Mouse (Mus musculus) lung, postnatal 0 days (tissue): ENCODE data around the gene Klhl42. TPM values are rescaled to one million over a fixed set of nuclear protein-coding genes. Genes with fewer than 3 reads are reported as not detected.

Experiments
- ATAC-seq: fragments of 200-750 bp; cut with Nextera tagmentation; 2 replicates; pipeline ENCODE4 v1.8.0; 2017; ENCODE audit warnings: moderate library complexity
- DNase-seq: peaks from one replicate; pipeline ENCODE4 v3.0.0-alpha.2; 2016; ENCODE audit warnings: low spot score
- H3K27ac ChIP-seq: fragments of 300-500 bp; sonication (generic); 2 replicates; pipeline ENCODE4 v1.5.1; 2014; ENCODE audit warnings: antibody characterized with exemption, mild to moderate bottlenecking, low read length, mixed read lengths
- H3K27me3 ChIP-seq: fragments of 300-500 bp; sonication (generic); replicated peaks from 2 replicates; pipeline ENCODE4 v1.6.1; 2014; ENCODE audit warnings: low read length, mixed read lengths; ENCODE audit not compliant: insufficient read depth
- H3K36me3 ChIP-seq: fragments of 300-500 bp; sonication (generic); 2 replicates; pipeline ENCODE4 v1.6.1; 2014; ENCODE audit warnings: low read length, mixed read lengths; ENCODE audit not compliant: insufficient read depth
- H3K4me1 ChIP-seq: fragments of 300-500 bp; sonication (generic); 2 replicates; pipeline ENCODE4 v1.6.1; 2014; ENCODE audit warnings: antibody characterized with exemption, low read depth, low read length, mixed read lengths; ENCODE audit not compliant: insufficient read depth
- H3K4me2 ChIP-seq: fragments of 300-500 bp; sonication (generic); replicated peaks from 2 replicates; pipeline ENCODE4 v1.6.1; 2014; ENCODE audit warnings: low read depth, mild to moderate bottlenecking, low read length, moderate library complexity, mixed read lengths
- H3K4me3 ChIP-seq: fragments of 300-500 bp; sonication (generic); 2 replicates; pipeline ENCODE4 v1.5.1; 2014; ENCODE audit warnings: low read depth, low read length
- H3K9ac ChIP-seq: fragments of 300-500 bp; sonication (generic); replicated peaks from 2 replicates; pipeline ENCODE4 v1.6.1; 2014; ENCODE audit warnings: low read depth, mild to moderate bottlenecking
- H3K9me3 ChIP-seq: fragments of 300-500 bp; sonication (generic); 2 replicates; pipeline ENCODE4 v1.6.1; 2016; ENCODE audit warnings: low read length, mixed read lengths
- CTCF ChIP-seq: IDR thresholded peaks from 2 replicates; pipeline ENCODE4 v1.5.1; 2016; ENCODE audit warnings: antibody characterized with exemption, mild to moderate bottlenecking
- EP300 ChIP-seq: IDR thresholded peaks from 2 replicates; pipeline ENCODE4 v1.6.1; 2016; ENCODE audit warnings: antibody characterized with exemption, mild to moderate bottlenecking, control low read depth
- WGBS: fragments of 180-500 bp; shearing (Covaris S2); extraction: QIAGEN DNeasy Blood & Tissue Kit; methylation state at CpG from one replicate; pipeline ENCODE4 v1.1.7; 2014; 5-methylcytosine and 5-hydroxymethylcytosine counted together
- polyA plus RNA-seq: library from polyadenylated mRNA; unstranded; fragments of >200 nt; fragmentation: Nextera tagmentation; extraction: Ambion mirVana; gene quantifications from 2 replicates; pipeline ENCODE4 v1.2.1, GENCODE M21; 2015

Klhl42 gene
- polyA plus RNA-seq, 1 experiment from 2014 or later, result 3.9 TPM

DNA sequence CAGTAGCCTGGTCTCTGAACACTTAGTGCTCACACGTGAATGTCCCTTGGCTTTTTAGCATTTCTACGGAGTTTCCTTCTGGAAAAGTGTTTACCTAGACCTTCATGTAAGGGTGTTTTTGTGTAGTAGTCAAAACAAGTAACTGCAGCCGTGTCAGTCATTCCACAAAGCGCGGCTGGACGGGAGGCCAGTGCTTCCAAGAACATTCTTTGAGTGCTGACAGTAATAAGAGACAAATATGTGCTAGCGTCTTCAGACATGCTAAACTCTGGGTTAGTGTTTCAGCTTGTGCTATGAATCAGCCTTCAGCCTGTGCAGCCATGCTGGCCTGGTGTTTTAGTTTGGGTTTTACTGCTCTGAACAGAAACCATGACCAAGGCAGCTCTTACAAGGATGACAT, 28.5 kb upstream of the Klhl42 start:
- 76% methylated on average over 7 of the region's 7 CpGs for WGBS
- peaks cover 16% of the 10 kb centered on the region; the same call in 1 of the 2 replicates for H3K36me3 ChIP-seq
- peak; percentile 34 for DNase-seq

DNA sequence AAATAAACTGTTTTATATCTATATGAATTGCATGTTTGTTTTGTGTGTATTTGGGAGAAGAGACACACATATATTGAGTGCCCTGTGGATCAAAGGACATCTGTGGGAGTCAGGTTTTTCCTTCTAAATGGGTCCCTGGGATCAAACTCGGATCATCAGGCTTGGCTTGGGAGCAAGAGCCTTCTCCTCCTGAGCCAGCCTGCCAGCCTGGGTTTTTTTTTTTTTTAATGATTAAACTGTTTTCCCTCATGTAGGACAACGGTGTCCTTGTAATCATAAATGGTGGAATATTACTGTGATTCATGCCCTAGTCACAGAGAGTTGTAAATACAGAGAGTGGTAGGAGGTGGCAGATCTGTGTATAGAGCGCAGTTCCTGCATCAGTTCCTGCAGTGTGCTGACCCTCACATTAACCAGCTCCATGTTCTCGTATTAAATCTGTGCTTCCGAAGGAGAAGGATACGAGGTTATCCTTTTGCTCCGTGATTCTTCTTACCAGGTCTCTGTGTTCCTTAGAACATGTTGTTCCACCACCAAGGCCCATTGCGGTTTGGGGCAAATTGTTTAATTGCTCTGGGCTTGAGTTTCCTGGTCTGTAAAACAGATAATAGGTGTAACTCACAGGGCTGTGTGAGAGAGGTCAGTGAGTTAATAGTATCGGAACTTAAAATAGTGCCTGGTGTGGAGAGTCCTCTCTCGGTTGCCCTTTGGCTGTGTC, 26.8 kb upstream of the Klhl42 start:
- Histone ChIP-seq H3K36me3 (peaks cover 16% of the 10 kb centered on the region; the same call in 1 of the 2 replicates), H3K4me3 (no peak overlapping the region), H3K4me1 (no peaks in the 10 kb centered on the region), H3K27ac (no peak overlapping the region), H3K4me2 (no peak overlapping the region), H3K9me3 (no peaks in the 10 kb centered on the region), H3K27me3 (no peaks in the 10 kb centered on the region), H3K9ac (no peak overlapping the region)
- no peak for ATAC-seq
- TF ChIP-seq CTCF (no peak), EP300 (no peak)
- DNase-seq, result no peak
- WGBS, result 85% methylated on average over 10 of the region's 10 CpGs

More for the DNA sequence above, 28.5 kb upstream of the Klhl42 start:
- Histone ChIP-seq H3K4me2 (no peak overlapping the region), H3K27ac (no peak overlapping the region), H3K9me3 (no peaks in the 10 kb centered on the region), H3K4me1 (no peaks in the 10 kb centered on the region), H3K27me3 (no peaks in the 10 kb centered on the region), H3K9ac (no peak overlapping the region), H3K4me3 (no peak overlapping the region)
- ATAC-seq, result no peak
- TF ChIP-seq CTCF (no peak), EP300 (no peak)

- ATAC-seq (no peak), DNase-seq (no peak)
- no peak for TF ChIP-seq CTCF
- no peak for TF ChIP-seq EP300
- Histone ChIP-seq H3K4me1 (no peaks in the 10 kb centered on the region), H3K36me3 (peaks cover 16% of the 10 kb centered on the region; the same call in 1 of the 2 replicates), H3K9ac (no peak overlapping the region), H3K27me3 (no peaks in the 10 kb centered on the region), H3K4me3 (no peak overlapping the region), H3K27ac (no peak overlapping the region), H3K4me2 (no peak overlapping the region), H3K9me3 (no peaks in the 10 kb centered on the region)
- 82% methylated on average over 6 of the region's 6 CpGs for WGBS
Observed at GRCm38 (mm10) chr6:147064944-147065261, 26.3 kb upstream of the Klhl42 start.

DNA sequence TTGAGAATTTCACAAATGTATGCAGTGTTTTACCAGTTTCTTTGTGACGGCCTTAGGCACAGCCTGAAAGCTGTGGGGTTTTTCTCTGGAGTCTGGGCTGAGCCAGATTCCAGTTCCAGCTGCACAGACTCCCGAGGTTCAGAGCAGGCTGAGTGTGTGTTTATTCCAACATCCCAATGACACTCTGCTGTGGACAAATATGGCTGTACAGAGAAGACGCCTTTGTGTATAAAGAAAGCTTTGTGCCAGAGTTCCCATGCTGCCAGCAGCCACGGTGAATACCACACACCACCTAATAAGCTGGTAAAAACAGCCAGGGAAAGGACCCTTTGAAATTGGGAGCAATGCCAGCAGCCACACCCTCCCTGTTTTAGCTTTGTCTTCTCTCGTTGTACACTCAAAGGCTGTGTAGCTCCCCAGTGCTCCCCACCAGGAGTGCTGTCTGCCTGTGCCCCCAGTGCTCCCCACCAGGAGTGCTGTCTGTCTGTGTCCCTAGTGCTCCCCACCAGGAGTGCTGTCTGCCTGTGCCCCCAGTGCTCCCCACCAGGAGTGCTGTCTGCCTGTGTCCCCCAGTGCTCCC, 15.3 kb upstream of the Klhl42 start:
- Histone ChIP-seq H3K4me2 (no peak overlapping the region), H3K36me3 (peaks cover 9% of the 10 kb centered on the region; the same call in 1 of the 2 replicates), H3K27ac (no peak overlapping the region), H3K4me1 (no peaks in the 10 kb centered on the region), H3K27me3 (no peaks in the 10 kb centered on the region), H3K9ac (no peak overlapping the region), H3K9me3 (no peaks in the 10 kb centered on the region), H3K4me3 (no peak overlapping the region)
- peak; percentile 24; the same call in 1 of the 2 replicates for TF ChIP-seq CTCF
- TF ChIP-seq EP300, result no peak
- ATAC-seq (peak; percentile 68), DNase-seq (peak; percentile 45)
- WGBS, result 29% methylated on average over 5 of the region's 5 CpGs

DNA sequence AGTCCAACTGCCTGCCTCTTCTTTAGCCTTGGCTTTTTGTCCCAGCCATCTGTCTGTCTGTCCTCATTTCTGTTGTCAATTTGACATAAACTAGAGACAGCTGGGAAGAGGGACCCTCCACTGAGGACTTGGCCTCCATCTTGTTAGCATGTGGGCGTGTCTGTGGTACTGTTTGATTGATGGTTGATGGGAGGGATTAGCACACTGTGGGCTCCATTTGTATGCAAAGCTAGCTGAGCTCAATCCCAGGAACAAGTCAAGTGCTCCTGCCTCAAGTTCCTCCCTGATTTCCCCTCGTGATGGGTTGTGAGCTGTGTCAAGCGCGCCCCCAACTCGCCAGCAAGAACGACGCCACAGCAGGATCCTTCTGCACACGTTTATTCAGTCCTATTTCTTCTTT, 14.3 kb upstream of the Klhl42 start:
- DNase-seq (no peak), ATAC-seq (no peak)
- Histone ChIP-seq H3K4me1 (no peaks in the 10 kb centered on the region), H3K4me3 (no peak overlapping the region), H3K9ac (no peak overlapping the region), H3K27ac (no peak overlapping the region), H3K9me3 (no peaks in the 10 kb centered on the region), H3K4me2 (no peak overlapping the region), H3K36me3 (no peaks in the 10 kb centered on the region), H3K27me3 (no peaks in the 10 kb centered on the region)
- TF ChIP-seq CTCF (no peak), EP300 (no peak)
- WGBS, result 75% methylated on average over 8 of the region's 8 CpGs

GRCm38 (mm10) chr6:147079919-147080318, 11.3 kb upstream of the Klhl42 start:
- TF ChIP-seq CTCF (no peak), EP300 (no peak)
- Histone ChIP-seq H3K36me3 (no peaks in the 10 kb centered on the region), H3K4me2 (no peak overlapping the region), H3K9me3 (no peaks in the 10 kb centered on the region), H3K4me1 (no peaks in the 10 kb centered on the region), H3K27ac (no peak overlapping the region), H3K27me3 (no peaks in the 10 kb centered on the region), H3K4me3 (no peak overlapping the region), H3K9ac (no peak overlapping the region)
- WGBS, result 90% methylated on average over 10 of the region's 10 CpGs
- no peak for DNase-seq
- ATAC-seq, result no peak
